Mouse (Mus musculus) spleen, adult 2 months (tissue): ENCODE data around the gene Grb14.

Experiments
- CTCF ChIP-seq: fragments of 200-500 bp; IDR thresholded peaks from 2 replicates; pipeline ENCODE4 v1.5.1; 2011; ENCODE audit warnings: mild to moderate bottlenecking, inconsistent platforms; ENCODE audit not compliant: insufficient read depth, insufficient read length, insufficient replicate concordance; ENCODE audit errors: extremely low read depth
- POLR2A ChIP-seq: fragments of 200-500 bp; IDR thresholded peaks from 2 replicates; pipeline ENCODE4 v1.6.1; 2011; ENCODE audit warnings: low read depth, low read length, inconsistent platforms

- TF ChIP-seq POLR2A (no peak), CTCF (no peak)
These were observed 12.8 kb upstream of the Grb14 start for GRCm38 (mm10) chr2:65037546-65037945.
